ENCODE assay signal across 10 mouse cellular contexts in the genomic region with DNA sequence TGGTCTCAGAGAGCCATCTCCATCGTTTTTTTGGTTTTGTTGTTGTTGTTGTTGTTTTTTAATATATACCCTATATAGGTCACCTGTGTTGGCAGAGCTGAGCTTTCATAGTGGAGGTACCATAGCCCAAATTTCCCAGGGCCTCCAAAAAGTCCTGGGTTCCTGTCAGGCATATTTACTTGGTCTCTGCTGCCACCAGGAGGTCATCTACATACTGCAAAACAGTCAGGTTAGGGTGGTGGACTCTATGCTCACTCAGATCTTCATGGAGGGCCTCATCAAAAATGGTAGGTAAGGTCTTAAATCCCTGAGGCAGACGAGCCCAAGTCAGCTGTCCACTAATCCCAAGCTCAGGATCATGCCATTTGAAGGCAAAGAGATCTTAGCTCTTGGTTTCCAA.
A peak's percentile ranks its signal among the peaks of the same experiment; 100 is the strongest.
DNase-seq lines count a peak whose midpoint lies in the region; ATAC-seq and TF ChIP-seq lines count a peak whose summit lies in the region.
"Had no signal": no experiment of that assay in that cellular context is flagged by ENCODE, and none has a peak within 500 bp of the region (broad histone marks: within the 10 kb centered on the region; RNA-seq: fewer than 3 reads in every experiment).

No protein-coding gene starts in this region.

- CTCF ChIA-PET in Patski (lab: Charles Lee) = interaction anchor here (1.5 to 1.7 kb wide), 2 partner anchors 8 to 9 kb away, joined by 3 to 6 read pairs; no protein-coding TSS in a partner anchor

- H3K27me3 ChIP-seq in hindbrain, postnatal 0 days (ENCODE audit: insufficient read depth, low read length) = no peaks in the 10 kb centered on the region
- no peaks in the 10 kb centered on the region for H3K27me3 ChIP-seq in hindbrain, embryonic 12.5 days
- peaks cover 31% of the 10 kb centered on the region for H3K27me3 ChIP-seq in Patski
- H3K27me3 ChIP-seq: intestine, embryonic 15.5 days had no signal

- no peak overlapping the region for H3K9ac ChIP-seq in hindbrain, postnatal 0 days (replicated peaks; ENCODE audit: low read length)
- no peak overlapping the region for H3K9ac ChIP-seq in hindbrain, embryonic 12.5 days
- H3K9ac ChIP-seq: intestine, embryonic 15.5 days had no signal

- H3K9me3 ChIP-seq in hindbrain, postnatal 0 days (ENCODE audit: low read length) = no peaks in the 10 kb centered on the region
- no peaks in the 10 kb centered on the region for H3K9me3 ChIP-seq in hindbrain, embryonic 12.5 days (replicated peaks)
- H3K9me3 ChIP-seq: heart, embryonic 10.5 days; intestine, embryonic 15.5 days had no signal

- H3K4me2 ChIP-seq in hindbrain, postnatal 0 days (ENCODE audit: low read depth, low read length) = no peak overlapping the region
- H3K4me2 ChIP-seq in hindbrain, embryonic 12.5 days (replicated peaks) = no peak overlapping the region
- H3K4me2 ChIP-seq: intestine, embryonic 15.5 days had no signal

- 50% methylated on average over 2 of the region's 2 CpGs for WGBS in hindbrain, postnatal 0 days
- 57% methylated on average over 2 of the region's 2 CpGs for WGBS in hindbrain, embryonic 12.5 days

- H3K4me1 ChIP-seq in hindbrain, postnatal 0 days (ENCODE audit: insufficient read depth, low read length) = no peaks in the 10 kb centered on the region
- H3K4me1 ChIP-seq in hindbrain, embryonic 12.5 days = no peaks in the 10 kb centered on the region
- H3K4me1 ChIP-seq: heart, embryonic 10.5 days; intestine, embryonic 15.5 days had no signal

- POLR2A ChIA-PET in Patski (lab: Charles Lee) = no interaction called here

- H3K36me3 ChIP-seq in hindbrain, postnatal 0 days (ENCODE audit: insufficient read depth, low read length) = no peaks in the 10 kb centered on the region
- no peaks in the 10 kb centered on the region for H3K36me3 ChIP-seq in hindbrain, embryonic 12.5 days
- H3K36me3 ChIP-seq: heart, embryonic 10.5 days; intestine, embryonic 15.5 days had no signal

- no peak for DNase-seq in hindbrain, postnatal 0 days (ENCODE audit: low spot score)
- DNase-seq in A20 (ENCODE audit: low read depth, low spot score) (peak; percentile 21), Patski (ENCODE audit: low read depth, low spot score) (no peak), MN1 (ENCODE audit: low spot score) (no peak)
- peak; percentile 5 to 21 for DNase-seq in layer of hippocampus, adult 8-10 months (ENCODE audit: low spot score in 2 of 2)
- no peak for DNase-seq in urinary bladder, adult 2 months (ENCODE audit: low spot score)
- DNase-seq: lung, adult 18-20 months had no signal

- no peak overlapping the region for H3K27ac ChIP-seq in hindbrain, postnatal 0 days
- no peak overlapping the region for H3K27ac ChIP-seq in hindbrain, embryonic 12.5 days
- H3K27ac ChIP-seq: heart, embryonic 10.5 days; intestine, embryonic 15.5 days had no signal

- in situ Hi-C loops in Patski (cut with MboI; ENCODE audit: low pct_unique_long_range_greater_than_20kb) = no loop called here

- ATAC-seq in hindbrain, postnatal 0 days = 0 out of 2 replicates have a peak, but pooled peaks have one; percentile 18
- ATAC-seq in hindbrain, embryonic 12.5 days (ENCODE audit: low FRiP score) = no peak
- no peak for ATAC-seq in Patski
- ATAC-seq: intestine, embryonic 15.5 days had no signal

- no peak overlapping the region for H3K4me3 ChIP-seq in hindbrain, postnatal 0 days (ENCODE audit: low read length)
- no peak overlapping the region for H3K4me3 ChIP-seq in hindbrain, embryonic 12.5 days
- H3K4me3 ChIP-seq: heart, embryonic 10.5 days; intestine, embryonic 15.5 days had no signal

- peak; percentile 55 for TF ChIP-seq CTCF in hindbrain, postnatal 0 days (IDR thresholded peaks at IDR 0.05; ENCODE audit: low read depth)
- peak; percentile 41 for TF ChIP-seq CTCF in Patski (IDR thresholded peaks at IDR 0.05)

Comparison
In these comparisons a context has a peak if more than half of its experiments do, and no peak if none do; other contexts are left out.
1. DNase-seq: peak in A20 (single experiment) and layer of hippocampus, adult 8-10 months (2 of 2); none in hindbrain, postnatal 0 days (single experiment), Patski (single experiment), urinary bladder, adult 2 months (single experiment) and MN1 (single experiment).